In genomic region chr1:163023075-163023474, GRCm38 (mm10) we compare ENCODE assay signal across 22 mouse cellular contexts.
DNase-seq lines count a peak whose midpoint lies in the region; ATAC-seq lines count a peak whose summit lies in the region.
"Had no signal": no experiment of that assay in that cellular context is flagged by ENCODE, and none has a peak within 500 bp of the region (broad histone marks: within the 10 kb centered on the region; RNA-seq: fewer than 3 reads in every experiment).

No protein-coding gene starts in this region.

- ATAC-seq in frontal cortex, adult (ENCODE audit: low TSS enrichment): peak; percentile 79
- ATAC-seq: activated CD4-positive, CD25-positive, alpha-beta regulatory T cell, adult 4 months; CD4-positive, CD25-positive, alpha-beta regulatory T cell, adult 4 months; forebrain, embryonic 14.5 days; forebrain, embryonic 16.5 days; Patski had no signal

- DNase-seq in frontal cortex, postnatal 14 days (ENCODE audit: low spot score in 2 of 2): no peak
- DNase-seq in frontal cortex, postnatal 36 days (ENCODE audit: low spot score in 2 of 2): peak; percentile 6 to 30
- DNase-seq in frontal cortex, postnatal 10 days (ENCODE audit: low spot score in 2 of 2): no peak
- DNase-seq in right cerebral cortex, adult 18-20 months: peak; percentile 2
- DNase-seq in right cerebral cortex, postnatal 10 days (ENCODE audit: low spot score in 2 of 2): no peak
- DNase-seq: adrenal gland, adult 8-10 months; adrenal gland, postnatal 14 days; adrenal gland, postnatal 36 days; B cell, adult 2 months; cerebellum, adult 11 months; cerebellum, adult 18-20 months; cerebellum, adult 8-10 months; cerebellum, adult 9-11 months; cerebellum, postnatal 14 days; cerebellum, postnatal 36 days; embryo, embryonic 11 days had no signal

Comparison
In these comparisons a context has a peak if more than half of its experiments do, and no peak if none do; other contexts are left out.
1. DNase-seq: peak in frontal cortex, postnatal 36 days (2 of 2) and right cerebral cortex, adult 18-20 months (single experiment); none in frontal cortex, postnatal 14 days (0 of 2), frontal cortex, postnatal 10 days (0 of 2) and right cerebral cortex, postnatal 10 days (0 of 2).